Mouse (Mus musculus) A20 (cell line): ENCODE results near the gene Klrg1.
A peak's percentile ranks its signal among the peaks of the same experiment; 100 is the strongest.

Experiments
- DNase-seq: peaks from one replicate; pipeline ENCODE4 v3.0.0-alpha.2; 2011; ENCODE audit warnings: low read depth, low spot score

The Klrg1 gene

GRCm38 (mm10) chr6:122282782-122283181 is at the start of gene Klrg1:
Gene Klrg1 (minus strand): TSS chr6:122282882.
- no peak for DNase-seq

- DNase-seq = no peak
Measured at GRCm38 (mm10) chr6:122325361-122325975, 42.8 kb upstream of the Klrg1 start.

DNA sequence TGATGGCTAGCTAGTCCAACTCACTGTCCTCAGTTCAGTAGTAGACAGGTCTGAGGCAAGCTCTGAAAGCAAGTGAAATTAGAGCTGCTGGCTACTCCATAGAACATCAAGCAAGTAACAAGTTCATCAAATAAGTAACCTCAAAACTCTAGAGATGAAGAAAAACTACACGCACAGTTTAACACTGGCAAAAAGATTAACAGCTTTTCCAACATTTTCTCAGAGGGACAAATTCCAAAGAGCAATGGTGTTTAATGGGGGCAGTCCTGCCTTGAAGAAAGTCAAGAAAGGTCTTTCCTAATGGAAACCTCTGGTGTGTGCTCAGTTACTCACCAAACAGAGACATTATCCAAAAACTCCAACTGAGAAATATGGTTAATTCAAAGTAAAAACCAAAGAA is 36.0 kb upstream of the Klrg1 start:
- no peak for DNase-seq

GRCm38 (mm10) chr6:122310187-122310820 is 27.6 kb upstream of the Klrg1 start:
- DNase-seq = no peak

- peak; percentile 36 for DNase-seq
Measured at GRCm38 (mm10) chr6:122309446-122309960, 26.8 kb upstream of the Klrg1 start.

- DNase-seq = peak; percentile 98
Measured at GRCm38 (mm10) chr6:122308505-122309393, 26.1 kb upstream of the Klrg1 start, which contains the start of gene M6pr. Gene M6pr (plus strand): TSS chr6:122308720.

DNA sequence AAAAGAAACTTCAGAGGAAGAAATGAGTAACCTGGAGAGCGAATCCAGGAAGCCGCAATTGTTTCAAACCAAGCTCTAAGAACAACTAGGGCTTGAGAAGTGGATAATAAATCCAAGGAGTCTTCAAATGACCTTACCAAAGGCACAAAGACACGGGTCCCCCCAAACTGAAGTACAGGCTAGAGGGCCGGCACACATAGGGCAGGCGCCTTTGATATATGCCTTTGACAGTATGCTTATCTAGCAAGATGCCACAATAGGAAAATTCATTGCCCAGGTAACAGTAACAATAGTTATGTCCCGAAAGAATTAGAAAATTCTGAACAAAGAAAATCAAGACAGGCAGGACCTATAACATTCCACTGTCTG is 25.4 kb upstream of the Klrg1 start:
- DNase-seq = no peak

GRCm38 (mm10) chr6:122306707-122307106 is 24.0 kb upstream of the Klrg1 start:
- no peak for DNase-seq

DNA sequence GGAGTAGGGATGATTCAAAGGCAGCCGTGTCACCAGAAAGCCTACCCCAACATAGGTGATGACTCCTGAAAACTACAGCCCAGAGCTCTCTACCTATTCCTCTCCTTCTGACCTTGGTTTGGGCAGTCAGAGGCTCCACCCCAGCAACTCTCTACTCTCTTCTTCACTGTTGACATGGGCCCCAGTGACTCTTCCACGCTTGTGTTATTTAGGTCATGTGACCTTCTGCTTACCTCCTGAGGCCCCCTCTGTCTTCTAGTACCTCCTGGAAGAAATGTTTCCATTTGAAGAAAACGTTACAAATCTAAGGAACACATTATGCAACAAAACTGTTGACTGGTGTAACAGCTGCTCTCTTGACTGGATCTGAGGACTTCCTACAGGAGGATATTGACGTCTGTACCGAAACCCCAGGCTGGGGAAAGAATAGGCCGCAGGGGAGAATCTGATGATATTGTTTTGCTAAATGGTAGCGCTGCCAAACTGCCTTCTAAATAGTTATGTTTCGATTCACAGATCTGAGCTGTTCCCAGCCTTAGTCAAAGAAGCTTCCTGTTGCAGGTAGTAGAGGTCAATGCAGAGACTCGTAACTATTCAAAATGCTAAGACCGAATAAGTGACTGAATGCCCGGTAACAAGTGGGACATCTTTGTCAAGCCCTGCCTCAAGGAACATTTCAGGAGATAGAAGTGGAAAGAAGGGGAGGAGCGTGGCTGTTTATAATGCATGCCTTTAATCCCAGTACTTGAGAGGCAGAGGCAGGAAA is 22.3 kb upstream of the Klrg1 start:
- DNase-seq = no peak

GRCm38 (mm10) chr6:122304355-122304754 is 21.7 kb upstream of the Klrg1 start:
- DNase-seq = peak; percentile 78

DNA sequence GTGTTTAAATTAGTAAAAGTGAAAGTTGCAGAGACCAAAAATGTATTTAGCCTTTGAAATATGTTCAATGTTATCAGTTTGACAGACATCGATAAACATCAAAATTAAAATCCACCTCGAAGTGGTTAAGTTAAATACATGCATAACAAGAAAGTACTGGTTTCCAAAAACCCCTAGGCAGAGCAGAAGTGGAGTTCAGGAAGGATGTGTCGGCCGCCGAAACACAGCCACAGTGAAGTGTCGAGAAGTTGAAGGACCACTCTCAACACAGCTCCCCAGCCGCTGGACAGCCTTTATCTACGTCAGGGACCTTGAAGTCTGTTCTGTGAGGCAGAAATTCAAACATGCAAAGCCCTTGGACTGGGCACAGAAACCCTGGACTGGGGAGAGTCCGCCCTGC is 20.8 kb upstream of the Klrg1 start:
- DNase-seq = no peak

DNA sequence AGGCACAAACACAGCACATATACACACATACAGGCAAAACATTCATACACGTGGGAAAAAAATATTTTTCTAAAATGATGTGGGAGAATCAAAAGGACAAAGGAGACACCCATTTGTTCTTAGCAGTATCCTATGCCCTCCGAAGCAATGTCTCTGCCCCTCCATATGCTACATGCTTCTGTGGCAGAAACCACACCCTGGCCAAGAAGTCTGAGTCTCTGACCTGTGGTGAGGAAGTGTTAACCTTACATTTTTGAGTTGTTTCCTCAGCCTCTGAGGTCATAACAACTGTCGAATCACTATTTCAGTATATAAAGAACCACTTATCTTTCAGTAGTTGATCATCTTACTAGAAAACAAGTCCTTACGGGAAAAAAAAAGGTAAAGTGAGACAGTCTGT is 20.0 kb upstream of the Klrg1 start:
- DNase-seq = no peak

DNA sequence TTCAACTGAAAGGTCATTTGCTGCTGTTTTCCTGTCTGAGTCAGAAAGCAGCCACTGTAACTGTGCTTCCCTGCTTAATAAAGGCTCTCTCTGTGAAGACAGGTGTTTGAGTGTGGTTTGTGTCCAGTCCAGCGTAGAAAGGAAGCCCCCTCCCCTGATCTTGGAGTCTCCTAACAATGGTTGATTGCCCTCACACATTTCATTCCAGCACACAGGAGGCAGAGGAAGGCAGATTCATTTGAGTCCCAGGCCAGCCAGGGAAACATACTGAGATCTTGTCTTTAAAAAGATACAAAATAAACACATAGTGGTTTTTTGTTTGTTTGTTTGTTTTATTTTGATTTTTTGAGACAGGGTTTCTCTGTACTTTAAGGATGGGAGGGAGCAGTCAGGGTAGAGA is 19.4 kb upstream of the Klrg1 start:
- no peak for DNase-seq

- no peak for DNase-seq
Measured at GRCm38 (mm10) chr6:122299621-122300133, 17.0 kb upstream of the Klrg1 start.

GRCm38 (mm10) chr6:122298223-122298609 is 15.5 kb upstream of the Klrg1 start:
- DNase-seq = no peak

GRCm38 (mm10) chr6:122297279-122298222 is 14.9 kb upstream of the Klrg1 start:
- peak; percentile 37 for DNase-seq

GRCm38 (mm10) chr6:122296918-122297278 is 14.2 kb upstream of the Klrg1 start:
- DNase-seq = no peak

DNA sequence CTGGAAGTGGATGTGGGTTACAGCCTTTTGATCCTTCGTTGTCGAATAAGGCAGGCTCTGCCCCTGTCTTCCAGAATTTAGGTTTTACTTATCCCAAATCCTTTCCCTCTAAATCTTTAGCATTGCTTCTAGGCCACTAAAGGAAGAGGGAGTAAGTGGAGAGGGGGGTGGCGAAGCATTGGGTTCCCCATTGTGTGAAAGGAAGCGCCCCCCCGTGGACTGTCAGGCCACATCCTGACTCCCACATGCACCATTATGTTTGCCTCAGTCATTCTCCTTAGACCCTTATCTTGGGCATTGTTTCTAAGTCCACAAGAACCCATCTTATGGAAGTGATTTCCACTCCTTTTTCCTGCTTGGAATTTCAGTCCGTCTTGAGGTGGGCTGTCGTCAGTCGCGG is 12.6 kb upstream of the Klrg1 start:
- peak; percentile 22 for DNase-seq

DNA sequence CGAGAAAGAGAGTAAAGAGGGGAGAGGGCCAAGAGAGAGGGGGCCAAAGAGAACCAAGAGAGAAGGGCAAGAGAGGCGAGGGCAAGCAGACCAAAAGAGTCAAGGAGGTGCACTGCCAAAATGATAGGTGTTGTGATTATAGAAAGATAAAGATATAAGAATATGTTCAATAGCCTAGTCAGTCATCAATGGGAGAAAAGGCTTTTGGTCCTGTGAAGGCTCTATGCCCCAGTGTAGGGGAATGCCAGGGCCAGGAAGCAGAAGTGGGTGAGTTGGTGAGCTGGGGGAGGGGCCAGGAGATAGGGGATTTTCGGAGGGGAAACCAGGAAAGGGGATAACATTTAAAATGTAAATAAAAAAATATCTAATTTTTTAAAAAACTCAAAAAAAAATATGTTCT is 11.6 kb upstream of the Klrg1 start:
- DNase-seq = peak; percentile 56

GRCm38 (mm10) chr6:122293796-122294195 is 11.1 kb upstream of the Klrg1 start:
- DNase-seq = peak; percentile 43
